Mouse (Mus musculus) urinary bladder, postnatal 10 days (tissue): ENCODE measurements around the gene Oas1a.
"Not testable (repeated sequence)": the region's sequence is repeated elsewhere in the genome, so short reads cannot be mapped to it uniquely, and the experiment has no call there.

ENCODE experiments used
- DNase-seq: peaks from one replicate; pipeline ENCODE4 v3.0.0; 2022; ENCODE audit warnings: low spot score

Gene Oas1a

DNA sequence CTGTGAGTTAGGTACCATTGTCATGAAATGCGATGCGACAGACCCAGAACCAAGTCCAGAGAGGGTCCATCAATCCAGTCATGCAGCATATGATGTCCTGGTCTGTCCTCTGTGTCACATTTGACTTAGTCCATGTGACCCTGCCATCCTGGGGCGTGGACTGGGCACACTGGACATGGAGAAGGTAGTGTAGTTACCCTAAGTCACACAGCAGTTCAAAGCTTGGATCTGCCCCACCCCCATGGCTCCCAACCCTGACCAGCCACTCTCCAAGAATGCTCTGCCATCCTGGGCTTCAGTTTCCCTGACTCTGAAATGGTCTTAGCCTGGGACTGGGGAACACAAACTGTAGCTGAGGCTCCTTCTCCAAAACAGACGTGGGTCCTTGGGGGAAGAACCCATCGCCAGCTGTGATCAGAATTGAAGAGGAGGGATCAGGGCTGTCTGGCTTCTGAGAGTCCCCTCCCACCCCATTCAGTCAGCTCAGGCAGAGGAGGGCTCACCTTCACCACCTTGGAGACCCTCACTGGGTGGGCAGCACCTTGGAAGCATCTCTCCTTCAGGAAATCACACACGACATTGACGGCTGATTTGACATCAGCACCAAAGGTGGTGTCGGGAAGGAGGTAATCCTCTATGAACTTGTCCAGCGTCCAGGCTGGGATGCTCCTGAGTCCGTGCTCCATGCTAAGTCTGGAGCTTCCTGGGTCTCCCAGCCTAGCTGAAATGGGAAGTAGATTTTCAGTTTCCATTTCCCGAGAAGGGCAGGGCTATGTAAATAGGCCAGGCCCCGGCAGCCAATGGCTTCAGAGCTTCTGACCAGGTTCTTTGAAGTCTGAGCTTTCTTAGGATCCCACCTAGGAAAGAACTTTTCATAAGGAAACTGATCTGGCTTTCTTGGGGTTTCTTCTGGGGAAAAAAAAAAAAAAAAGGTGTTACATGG, at the start of gene Oas1a:
Gene Oas1a, minus strand, starts transcription at position 731 of the 943 bp plus-strand sequence.
- not testable (repeated sequence) for DNase-seq

DNA sequence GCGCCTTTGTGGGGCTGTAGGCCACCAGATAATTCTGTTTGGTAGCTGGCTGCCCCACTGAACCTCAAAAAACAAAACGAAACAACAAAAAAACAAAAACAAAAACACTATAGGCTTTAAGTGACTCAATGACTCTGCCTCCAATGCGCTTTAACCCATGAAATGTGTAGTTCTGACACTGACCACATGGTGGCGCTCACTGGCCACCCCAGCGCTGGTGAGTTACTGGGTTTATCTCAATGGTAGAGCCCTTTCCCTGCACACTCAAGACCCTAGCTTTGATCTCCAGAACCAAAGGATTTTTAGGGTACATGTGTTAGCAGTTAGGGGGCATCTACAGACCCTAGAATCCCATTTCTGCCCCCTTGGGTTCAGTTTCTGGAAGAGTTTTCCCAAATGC, 46.7 kb upstream of the Oas1a start:
- no peak for DNase-seq

DNA sequence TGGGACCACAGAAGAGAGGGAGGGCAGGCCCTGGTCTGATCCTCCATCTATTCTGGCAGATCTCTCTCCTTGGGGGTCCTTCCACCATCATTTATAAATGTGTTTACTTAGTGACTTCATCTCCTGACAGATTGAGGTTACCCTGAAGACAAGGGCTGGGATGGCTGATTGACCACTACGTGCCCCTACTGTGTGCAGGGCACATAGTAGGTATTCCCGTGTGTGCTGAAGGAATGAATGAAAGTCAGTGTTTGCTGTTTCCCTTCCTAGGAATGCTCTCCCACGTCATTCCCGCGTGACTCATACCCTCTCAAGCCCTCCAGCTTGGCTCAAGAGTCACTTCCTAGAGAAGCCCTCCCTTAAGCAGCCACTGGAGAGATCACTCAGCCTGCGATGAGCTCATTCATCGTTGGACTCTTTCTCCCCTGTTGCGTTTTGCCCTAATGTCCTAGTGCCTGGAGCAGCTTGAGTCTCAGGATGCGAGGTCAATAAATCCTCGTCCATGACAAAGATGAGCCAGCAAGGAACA, 45.0 kb upstream of the Oas1a start:
- no peak for DNase-seq

DNA sequence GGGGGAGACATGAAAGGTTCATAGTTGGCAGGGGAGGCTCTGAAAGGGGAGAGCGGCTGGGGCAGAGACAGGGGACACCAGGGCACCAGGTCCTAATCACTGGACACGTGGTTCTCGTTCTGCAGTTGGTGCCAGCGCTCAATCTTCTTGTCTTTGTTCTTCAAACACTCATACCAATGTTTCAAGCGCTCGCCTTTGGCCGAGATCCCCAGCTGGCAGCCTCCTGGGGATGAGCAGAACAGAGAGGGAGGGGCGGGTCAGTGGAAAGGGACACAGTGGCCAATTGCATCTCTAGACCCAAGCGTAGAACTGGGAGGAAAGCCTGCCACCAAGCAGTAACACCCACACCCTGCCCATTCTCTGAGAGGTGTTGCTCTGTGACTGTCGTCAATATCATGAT, 34.8 kb upstream of the Oas1a start:
- no peak for DNase-seq

DNA sequence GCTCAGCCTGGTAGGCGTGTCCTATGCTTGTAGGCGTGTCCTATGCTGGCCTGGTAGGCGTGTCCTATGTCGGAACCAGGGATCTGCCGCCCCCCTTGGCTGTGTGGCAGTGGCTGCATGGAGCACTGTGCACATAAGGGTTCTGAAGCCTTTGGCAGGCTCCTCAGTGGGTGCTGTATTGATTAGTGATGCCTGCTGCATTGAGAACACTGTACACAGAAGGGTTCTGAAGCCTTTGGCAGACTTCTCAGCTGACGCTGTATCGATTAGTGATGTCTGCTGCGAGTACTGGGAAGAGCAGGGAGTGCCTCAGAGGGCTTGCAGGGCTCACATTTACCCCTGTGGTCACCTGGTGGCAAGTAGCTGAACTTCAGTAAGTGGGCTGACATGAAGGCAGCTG, 31.3 kb upstream of the Oas1a start:
- DNase-seq = no peak

DNA sequence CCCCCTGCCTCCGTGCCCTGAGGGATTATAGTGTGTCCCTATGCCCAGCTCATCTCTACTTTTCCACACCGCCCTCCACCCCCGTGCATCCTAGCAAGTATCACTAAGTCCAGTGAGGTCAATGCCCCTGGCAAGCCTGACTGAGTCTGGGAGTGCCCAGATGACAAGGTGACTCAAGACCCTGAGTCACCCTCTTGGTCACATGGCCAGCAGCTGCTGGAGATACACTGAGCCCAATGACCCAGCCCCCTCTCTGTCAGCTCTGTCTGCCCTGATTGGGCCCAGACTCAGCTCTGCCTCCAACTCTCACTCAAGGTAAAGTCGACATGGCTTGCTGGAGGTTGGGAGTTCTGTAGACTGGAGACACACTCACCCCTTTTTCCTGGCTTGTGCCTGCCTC, 30.5 kb upstream of the Oas1a start:
- DNase-seq = no peak

DNA sequence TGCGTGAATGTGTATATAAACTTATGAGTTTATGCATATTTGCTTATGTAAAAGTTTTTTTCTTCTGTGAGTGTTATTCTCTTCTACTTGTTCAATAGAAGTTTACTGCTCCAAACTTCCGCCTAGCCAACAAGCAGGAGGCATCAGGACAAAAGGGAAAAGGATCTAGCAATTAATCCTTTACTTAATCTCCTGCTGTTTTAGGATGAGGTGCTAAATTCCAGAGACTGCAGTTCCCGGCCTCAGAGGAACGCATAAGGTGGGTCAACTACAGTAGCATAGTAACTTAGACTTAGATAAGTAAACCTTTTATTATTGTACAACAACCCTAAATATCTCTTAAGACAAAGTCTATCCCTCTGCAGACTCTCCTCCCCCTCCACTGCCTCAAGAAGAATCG, 26.6 kb upstream of the Oas1a start:
- no peak for DNase-seq

DNA sequence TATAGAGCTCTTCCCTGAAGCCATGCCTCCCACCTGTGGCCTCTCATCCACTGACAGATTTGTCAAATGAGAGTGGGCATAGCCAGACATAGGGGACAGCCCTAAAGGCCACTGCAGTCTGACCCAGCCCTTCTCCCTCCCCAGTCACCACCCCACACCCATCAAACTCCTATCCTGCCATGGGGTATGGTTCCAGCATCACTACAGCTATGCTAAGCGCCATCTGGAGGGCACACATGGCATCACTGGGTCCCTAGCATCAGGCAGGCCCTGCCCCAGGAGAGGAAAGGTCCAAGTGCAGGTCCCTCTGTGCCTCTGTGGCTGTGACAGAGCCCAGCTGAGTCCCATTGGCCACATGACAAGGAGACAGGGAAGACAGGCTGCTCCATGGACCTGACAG, 19.7 kb upstream of the Oas1a start:
- DNase-seq = no peak

DNA sequence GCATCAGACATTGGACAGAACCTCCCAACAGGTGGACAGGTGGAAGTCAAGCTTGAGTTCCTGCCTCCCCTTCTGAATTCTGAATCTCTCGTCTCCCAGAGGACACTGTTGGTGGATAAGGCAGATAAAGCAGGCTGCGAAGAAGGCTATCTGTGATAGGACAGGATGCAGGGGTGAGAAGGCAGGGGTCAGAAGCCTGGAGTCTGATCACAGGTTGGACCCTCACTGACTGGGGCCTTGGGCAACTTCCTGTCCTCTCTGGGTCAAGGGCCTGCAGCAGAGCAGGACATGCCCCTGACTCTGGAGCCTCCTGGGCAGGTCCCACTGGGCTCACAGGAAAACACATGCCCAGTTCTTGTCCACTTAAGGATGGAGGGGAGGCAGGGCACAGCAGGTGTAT, 19.0 kb upstream of the Oas1a start:
- DNase-seq = not testable (repeated sequence)

DNA sequence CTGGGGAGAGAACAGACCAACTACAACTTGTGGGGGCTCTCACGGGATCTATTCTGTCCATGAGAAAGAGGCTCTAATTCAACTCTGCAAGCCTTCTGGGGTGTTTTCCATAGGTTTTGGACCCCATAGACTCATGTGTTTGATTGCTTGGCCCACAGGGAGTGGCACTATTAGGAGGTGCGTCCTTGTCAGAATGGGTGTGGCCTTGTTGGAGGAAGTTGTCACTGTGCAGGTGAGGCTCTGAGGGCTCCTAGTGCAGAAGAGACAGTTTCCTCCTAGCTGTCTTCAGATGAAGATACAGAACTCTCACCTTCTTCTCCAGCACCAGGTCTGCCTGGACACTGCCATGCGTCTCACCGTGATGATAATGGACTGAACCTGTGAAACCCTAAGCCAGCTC, 17.2 kb upstream of the Oas1a start:
- DNase-seq = not testable (repeated sequence)

DNA sequence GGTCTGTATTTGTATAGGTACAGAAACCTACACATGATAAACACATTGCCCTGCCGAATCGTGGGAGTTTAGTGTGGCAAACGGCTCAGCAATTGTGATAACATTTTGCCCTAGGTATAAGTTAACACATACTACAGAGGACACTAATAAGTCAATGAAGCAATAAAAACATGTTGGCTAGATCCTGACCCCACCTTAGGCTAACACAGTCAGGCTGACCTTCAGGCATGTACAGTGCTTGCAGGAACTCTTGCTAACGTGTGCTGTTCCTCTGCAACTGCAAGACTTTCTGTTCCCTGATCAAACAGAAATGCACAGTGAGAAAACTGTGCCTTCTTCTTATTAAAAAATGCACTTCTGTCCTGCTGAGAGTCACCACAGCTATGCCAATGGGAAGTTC, 16.6 kb upstream of the Oas1a start:
- no peak for DNase-seq

DNA sequence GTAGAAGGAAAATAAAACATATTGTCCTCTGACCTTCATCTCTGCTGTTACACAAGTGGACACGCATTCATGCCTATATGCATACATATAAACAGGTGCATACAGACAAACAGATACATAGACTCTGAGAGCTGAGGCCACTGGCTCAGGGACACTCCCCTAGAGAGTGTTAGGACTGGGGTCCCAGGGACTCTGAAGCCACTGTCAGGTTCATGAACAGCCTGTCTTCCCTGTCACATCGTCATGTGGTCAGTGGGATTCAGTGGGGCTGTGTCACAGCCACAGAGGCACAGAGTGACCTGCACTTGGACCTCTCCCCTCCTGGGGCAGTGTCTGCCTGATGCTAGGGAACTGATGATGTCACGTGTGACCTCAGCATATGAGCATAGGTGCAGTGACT, 13.0 kb upstream of the Oas1a start:
- DNase-seq = no peak

DNA sequence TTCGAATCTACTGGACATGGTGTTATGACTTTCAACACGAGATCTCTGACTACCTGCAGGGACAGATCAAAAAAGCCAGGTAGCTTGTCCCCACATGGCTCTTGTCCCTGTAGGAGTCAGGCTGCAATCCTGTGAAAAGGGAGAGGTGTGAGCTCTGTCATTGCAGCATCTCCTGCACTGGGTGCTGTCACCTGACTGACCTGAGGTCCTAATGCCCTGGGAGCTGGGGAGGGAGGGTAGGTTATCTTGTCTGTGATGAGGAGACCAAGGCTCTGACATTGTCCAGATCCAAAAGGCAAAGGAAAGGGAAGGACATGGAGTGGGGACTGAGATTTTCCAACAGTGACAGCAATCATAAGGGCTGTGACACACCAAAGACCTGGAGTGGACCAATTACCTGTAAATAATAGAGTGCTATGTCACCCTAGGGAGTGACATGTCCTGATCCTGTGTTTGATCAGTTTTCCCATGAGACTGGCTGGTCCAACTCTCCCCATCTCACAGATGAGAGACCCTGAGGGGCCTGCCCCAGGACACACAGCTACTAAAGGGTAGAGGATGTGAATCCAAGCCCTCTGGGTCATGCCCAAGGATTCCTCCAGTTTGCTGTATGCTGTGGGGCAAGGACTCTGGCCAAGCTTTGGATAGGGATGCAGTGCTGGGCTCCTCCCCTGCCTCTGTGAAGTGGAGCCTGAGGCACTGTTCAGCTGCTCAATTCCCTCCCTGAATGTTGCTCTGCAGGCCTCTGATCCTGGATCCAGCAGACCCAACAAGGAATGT, 12.0 kb upstream of the Oas1a start:
- not testable (repeated sequence) for DNase-seq

DNA sequence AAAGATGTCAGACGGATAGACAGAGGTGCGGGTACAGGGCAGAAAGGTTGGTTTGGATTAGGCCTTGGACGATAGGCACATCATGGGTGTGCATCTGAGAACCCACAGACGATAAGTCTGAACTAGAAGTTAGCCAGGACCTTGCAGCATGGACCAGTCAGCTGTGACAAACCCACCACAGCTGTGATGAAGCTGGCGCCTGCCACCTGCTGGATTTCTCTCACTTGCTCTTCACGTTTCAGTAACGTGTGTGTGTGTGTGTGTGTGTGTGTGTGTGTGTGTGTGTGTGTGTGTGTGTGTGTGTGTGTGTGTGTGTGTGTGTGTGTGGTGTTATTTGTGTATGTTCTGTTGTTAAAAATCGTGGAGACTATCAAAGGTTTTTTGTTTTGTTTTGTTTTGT, 6.9 kb upstream of the Oas1a start, which contains the start of gene Oas1d:
Gene Oas1d, plus strand, starts transcription at position 333 of the 400 bp plus-strand sequence.
- DNase-seq = not testable (repeated sequence)

DNA sequence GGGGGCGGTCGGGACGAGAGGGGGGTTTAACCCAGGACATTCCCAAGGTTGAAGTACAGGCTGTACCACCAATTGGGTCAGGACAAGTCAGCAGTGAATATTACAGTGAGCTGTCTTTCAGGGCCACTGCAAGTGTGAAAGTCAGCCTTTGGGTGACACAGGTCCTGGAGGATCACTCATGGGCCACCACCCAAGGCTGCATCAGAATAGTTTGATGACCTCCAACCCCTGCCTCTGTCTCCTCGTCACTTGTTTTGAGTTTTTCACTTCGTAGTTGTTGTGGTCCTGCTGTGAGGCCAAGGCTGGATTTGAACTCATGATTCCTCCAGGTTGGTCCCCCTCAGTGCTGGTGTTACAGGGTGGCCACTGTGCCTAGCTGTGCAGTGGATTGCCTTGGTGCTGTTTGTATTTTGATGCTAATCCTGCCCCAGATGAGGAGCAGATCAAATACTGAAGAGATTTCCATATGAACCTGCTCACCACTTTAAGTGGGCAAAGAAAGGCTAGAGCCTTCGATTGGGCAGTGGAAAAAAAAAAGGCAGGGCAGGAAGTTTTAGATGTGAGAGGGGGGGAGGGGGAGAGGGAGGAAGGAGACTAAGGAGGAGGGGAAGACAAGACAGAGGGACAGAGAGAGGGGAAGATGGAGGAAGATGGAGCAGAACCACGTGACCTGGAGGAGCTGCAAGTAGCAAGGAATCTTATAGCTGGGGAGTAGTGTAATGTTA, 1.0 kb upstream of the Oas1a start:
- DNase-seq = no peak

DNA sequence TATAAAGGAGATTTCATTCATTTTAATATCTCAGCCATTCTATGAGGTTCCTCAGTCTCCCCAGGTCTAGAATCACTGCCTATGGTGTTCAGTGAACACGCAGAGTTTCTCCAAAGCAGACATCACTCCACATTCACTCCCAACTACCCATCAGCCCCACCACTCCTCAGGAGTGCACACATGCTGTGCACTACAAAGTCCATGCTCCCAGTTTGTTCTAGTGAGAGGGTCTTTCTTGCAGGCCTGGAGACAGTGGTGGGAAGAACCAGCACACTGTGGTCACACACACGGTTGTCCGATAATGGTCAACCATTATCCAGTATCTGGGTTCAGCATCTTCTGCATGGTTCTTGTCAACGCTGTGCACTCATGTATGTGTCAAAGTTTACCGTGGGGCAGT, 5.3 kb downstream of the Oas1a start:
- DNase-seq = no peak

DNA sequence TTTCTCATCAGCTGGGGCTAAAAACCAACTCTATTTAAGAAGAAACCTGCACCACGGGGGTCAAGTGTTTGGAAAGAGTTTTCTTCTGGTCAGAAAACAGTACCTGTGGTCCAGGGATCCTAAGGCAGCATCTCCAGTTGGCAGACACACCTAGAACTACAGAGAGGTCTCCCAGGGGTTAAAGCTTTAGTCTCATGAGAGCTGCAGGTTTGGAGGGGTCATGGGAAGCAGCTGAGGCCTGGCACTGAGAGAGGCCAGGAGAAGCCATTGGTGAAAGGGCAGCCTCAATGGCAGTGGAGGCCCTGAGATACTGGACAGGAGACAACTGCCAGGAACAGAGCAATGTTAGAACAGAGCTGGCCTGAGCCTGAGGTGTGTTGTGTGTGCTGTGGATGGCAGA, 6.7 kb downstream of the Oas1a start:
- no peak for DNase-seq

DNA sequence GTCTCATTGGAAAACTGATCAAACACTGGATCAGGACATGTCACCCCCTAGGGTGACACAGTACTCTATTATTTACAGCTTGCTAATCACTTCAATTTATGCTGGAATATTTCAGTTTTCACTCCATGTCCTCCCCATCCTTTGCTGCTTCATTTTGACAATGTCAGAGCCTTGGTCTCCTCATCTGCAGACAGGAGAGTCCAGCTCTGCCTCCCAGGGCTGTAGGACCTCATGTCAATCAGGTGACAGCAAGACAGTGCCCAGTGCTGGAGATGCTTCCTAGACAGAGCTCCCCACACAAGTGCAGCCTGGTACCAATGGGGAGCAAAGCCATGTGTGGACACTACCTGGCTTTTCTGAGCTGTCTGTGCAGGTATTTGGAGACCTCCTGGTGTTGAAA, 8.6 kb downstream of the Oas1a start:
- no peak for DNase-seq

DNA sequence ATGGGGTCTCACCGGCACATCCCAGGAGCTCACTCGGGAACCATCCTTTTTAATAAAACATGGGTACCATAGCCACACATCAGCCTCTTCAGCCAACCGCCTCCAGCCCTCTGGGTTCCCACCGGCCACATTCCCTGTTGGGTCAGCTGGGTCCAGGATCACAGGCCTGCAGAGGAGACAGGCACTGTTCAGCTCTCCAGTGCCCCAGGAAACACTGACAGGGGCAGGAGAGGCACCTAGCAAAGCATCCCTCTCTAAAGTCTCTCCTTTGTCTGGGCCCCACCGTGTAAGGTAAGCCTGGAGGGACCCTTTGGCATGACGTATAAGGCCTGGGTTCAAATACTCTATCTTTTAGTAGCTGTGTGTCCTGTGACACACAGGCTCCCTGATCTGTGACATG, 9.0 kb downstream of the Oas1a start:
- no peak for DNase-seq

DNA sequence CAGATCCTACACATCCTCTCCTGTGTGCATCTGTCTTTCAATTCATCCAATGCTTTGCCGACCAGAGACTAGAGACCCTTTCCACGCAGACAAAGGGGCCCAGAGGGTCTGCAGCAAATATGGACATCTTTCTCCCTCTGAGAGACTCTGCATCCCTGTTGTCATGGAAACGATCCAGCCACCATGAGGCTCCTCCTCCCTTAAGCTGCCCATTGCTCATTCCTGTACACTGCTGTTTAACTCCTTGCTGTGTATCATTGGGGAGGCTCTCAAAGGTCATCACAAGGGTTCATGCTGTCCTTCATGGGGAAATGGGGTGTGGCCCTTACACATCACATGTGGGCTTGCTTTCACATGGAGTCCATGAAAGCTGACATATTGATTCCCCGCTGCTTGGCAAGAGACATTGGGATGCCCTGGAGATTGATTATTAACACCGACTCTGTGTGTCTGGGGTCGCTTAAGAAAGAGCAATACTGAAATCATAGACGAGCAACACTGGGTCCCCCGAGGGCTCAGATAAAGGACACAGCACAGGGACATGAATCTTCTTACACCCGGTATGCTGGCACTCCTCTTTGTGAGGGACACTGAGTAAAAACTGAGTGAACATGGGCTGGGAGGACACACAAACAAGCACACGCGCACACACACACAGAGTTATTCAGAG, 12.0 kb downstream of the Oas1a start:
- no peak for DNase-seq

DNA sequence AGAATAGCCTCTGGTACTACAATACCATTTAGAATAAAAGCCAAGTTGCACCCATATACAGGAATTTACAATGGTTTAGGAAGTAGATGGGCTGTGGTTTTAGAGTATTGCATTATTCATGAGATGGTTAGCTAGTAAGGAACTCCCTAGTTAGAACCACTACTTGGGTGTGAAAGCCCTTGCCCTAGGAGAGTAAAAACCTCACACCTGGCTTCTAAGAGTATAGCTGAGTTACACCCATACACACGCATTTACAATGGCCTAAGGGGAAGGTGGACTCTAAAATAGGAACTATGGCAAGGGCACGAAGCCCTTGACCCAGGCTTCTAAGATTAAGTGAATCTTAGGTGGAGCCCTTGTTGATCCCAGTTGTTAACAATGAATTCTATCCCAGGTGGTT, 12.6 kb downstream of the Oas1a start:
- not testable (repeated sequence) for DNase-seq

DNA sequence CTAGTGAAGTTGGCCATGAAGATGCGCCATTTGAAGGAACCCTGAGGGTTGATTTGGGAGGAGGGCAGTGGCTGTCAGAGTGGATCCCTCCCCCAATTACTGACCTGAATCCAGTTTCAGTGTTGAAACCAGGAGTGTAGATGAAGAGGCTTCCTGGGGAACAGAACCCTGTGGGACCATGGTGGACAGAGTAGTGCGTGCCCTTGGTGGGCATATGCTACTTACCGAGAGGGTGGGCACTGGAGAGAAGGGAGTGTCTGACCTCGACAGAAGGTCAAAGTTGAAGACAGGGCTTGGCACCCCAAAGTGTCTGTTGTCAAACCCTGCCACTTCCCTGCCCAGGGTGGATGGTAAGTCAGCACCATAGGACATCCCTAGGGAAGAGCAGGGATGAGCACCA, 13.5 kb downstream of the Oas1a start:
- not testable (repeated sequence) for DNase-seq
